Mouse (Mus musculus): ENCODE data around the gene Sec1. TPM values are rescaled to one million over a fixed set of nuclear protein-coding genes. Genes with fewer than 3 reads are reported as not detected.
"Not testable (repeated sequence)": the region's sequence is repeated elsewhere in the genome, so short reads cannot be mapped to it uniquely, and the experiment has no call there.

The Sec1 gene
- polyA plus RNA-seq, 1 experiment from 2014 or later = 0.41 TPM

GRCm38 (mm10) chr7:45666161-45666560, 28.0 kb downstream of the Sec1 start, which contains the start of gene Fut2:
TSS of gene Fut2 (minus strand) at chr7:45666394.
- Histone ChIP-seq H3K4me1 (ENCODE audit: control insufficient read depth in 2 of 2, insufficient read depth in 2 of 2, low read length in 2 of 2) (peaks cover 3 to 9% of the 10 kb centered on the region in 2 experiments; a peak in 1 of 4 replicates), H3K4me2 (ENCODE audit: low read length) (no peak within 1 kb of the TSS)
- 82% methylated on average over 7 of the region's 7 CpGs for WGBS

GRCm38 (mm10) chr7:45665303-45666138, 28.7 kb downstream of the Sec1 start:
- Histone ChIP-seq H3K9ac (ENCODE audit: low read length) (no peak overlapping the region), H3K4me1 (ENCODE audit: control insufficient read depth in 2 of 2, insufficient read depth in 2 of 2, low read length in 2 of 2) (peaks cover 3 to 9% of the 10 kb centered on the region in 2 experiments; a peak in 1 of 4 replicates), H3K4me2 (ENCODE audit: low read length) (no peak overlapping the region), H3K27ac (replicated peaks in 1 of 2; ENCODE audit: control insufficient read depth in 1 of 2, insufficient read depth in 1 of 2, low read depth in 2 of 2, low read length in 2 of 2) (no peak overlapping the region), H3K9me3 (ENCODE audit: control insufficient read depth, low read length) (peaks cover 4% of the 10 kb centered on the region; the same call in 1 of the 2 replicates), H3K4me3 (ENCODE audit: control insufficient read depth in 1 of 2, insufficient read depth in 1 of 2, low read depth in 1 of 2, low read length in 2 of 2) (no peak overlapping the region), H3K27me3 (ENCODE audit: control insufficient read depth, insufficient read depth, low read length) (no peaks in the 10 kb centered on the region), H3K36me3 (ENCODE audit: control insufficient read depth, insufficient read depth, low read length) (no peaks in the 10 kb centered on the region)
- no peak for ATAC-seq (ENCODE audit: insufficient number of reproducible peaks, insufficient read depth, low FRiP score, low read depth)
- WGBS = 53% methylated on average over 13 of the region's 13 CpGs

More at GRCm38 (mm10) chr7:45666161-45666560, 28.0 kb downstream of the Sec1 start, which contains the start of gene Fut2:
- H3K9me3 ChIP-seq (ENCODE audit: control insufficient read depth, low read length) = peaks cover 4% of the 10 kb centered on the region; the same call in 1 of the 2 replicates
- no peak within 1 kb of the TSS for H3K4me3 ChIP-seq (ENCODE audit: control insufficient read depth in 1 of 2, insufficient read depth in 1 of 2, low read depth in 1 of 2, low read length in 2 of 2)
- no peaks in the 10 kb centered on the region for H3K36me3 ChIP-seq (ENCODE audit: control insufficient read depth, insufficient read depth, low read length)
- no peaks in the 10 kb centered on the region for H3K27me3 ChIP-seq (ENCODE audit: control insufficient read depth, insufficient read depth, low read length)
- no peak within 1 kb of the TSS for H3K9ac ChIP-seq (ENCODE audit: low read length)
- H3K27ac ChIP-seq (replicated peaks in 1 of 2; ENCODE audit: control insufficient read depth in 1 of 2, insufficient read depth in 1 of 2, low read depth in 2 of 2, low read length in 2 of 2) = no peak within 1 kb of the TSS
- no peak for ATAC-seq (ENCODE audit: insufficient number of reproducible peaks, insufficient read depth, low FRiP score, low read depth)

- H3K9ac ChIP-seq (ENCODE audit: low read length); ATAC-seq (ENCODE audit: insufficient number of reproducible peaks, insufficient read depth, low FRiP score, low read depth); H3K4me3 ChIP-seq (ENCODE audit: control insufficient read depth in 1 of 2, insufficient read depth in 1 of 2, low read depth in 1 of 2, low read length in 2 of 2); H3K4me2 ChIP-seq (ENCODE audit: low read length); H3K36me3 ChIP-seq (ENCODE audit: control insufficient read depth, insufficient read depth, low read length); H3K9me3 ChIP-seq (ENCODE audit: control insufficient read depth, low read length); H3K27ac ChIP-seq (replicated peaks in 1 of 2; ENCODE audit: control insufficient read depth in 1 of 2, insufficient read depth in 1 of 2, low read depth in 2 of 2, low read length in 2 of 2); H3K27me3 ChIP-seq (ENCODE audit: control insufficient read depth, insufficient read depth, low read length); H3K4me1 ChIP-seq (ENCODE audit: control insufficient read depth in 2 of 2, insufficient read depth in 2 of 2, low read length in 2 of 2): not testable (repeated sequence)
- WGBS = 83% methylated on average over 6 of the region's 6 CpGs
These were observed 32.5 kb downstream of the Sec1 start for GRCm38 (mm10) chr7:45661702-45662101.

- peaks cover 3 to 9% of the 10 kb centered on the region in 2 experiments; a peak in 1 of 4 replicates for H3K4me1 ChIP-seq (ENCODE audit: control insufficient read depth in 2 of 2, insufficient read depth in 2 of 2, low read length in 2 of 2)
- H3K27me3 ChIP-seq (ENCODE audit: control insufficient read depth, insufficient read depth, low read length) = no peaks in the 10 kb centered on the region
- no peak overlapping the region for H3K4me3 ChIP-seq (ENCODE audit: control insufficient read depth in 1 of 2, insufficient read depth in 1 of 2, low read depth in 1 of 2, low read length in 2 of 2)
- ATAC-seq (ENCODE audit: insufficient number of reproducible peaks, insufficient read depth, low FRiP score, low read depth) = no peak
- H3K9ac ChIP-seq (ENCODE audit: low read length) = no peak overlapping the region
- 79% methylated on average over 11 of the region's 11 CpGs for WGBS
- H3K9me3 ChIP-seq (ENCODE audit: control insufficient read depth, low read length) = peaks cover 7% of the 10 kb centered on the region; the same call in 1 of the 2 replicates
- H3K36me3 ChIP-seq (ENCODE audit: control insufficient read depth, insufficient read depth, low read length) = no peaks in the 10 kb centered on the region
- no peak overlapping the region for H3K4me2 ChIP-seq (ENCODE audit: low read length)
- H3K27ac ChIP-seq (replicated peaks in 1 of 2; ENCODE audit: control insufficient read depth in 1 of 2, insufficient read depth in 1 of 2, low read depth in 2 of 2, low read length in 2 of 2) = no peak overlapping the region
These were observed 33.3 kb downstream of the Sec1 start for GRCm38 (mm10) chr7:45660746-45661478.

GRCm38 (mm10) chr7:45654424-45655047, 39.7 kb downstream of the Sec1 start:
- WGBS = 26% methylated on average over 17 of the region's 17 CpGs
- Histone ChIP-seq H3K9me3 (ENCODE audit: control insufficient read depth, low read length) (peaks cover 7% of the 10 kb centered on the region; the same call in 1 of the 2 replicates), H3K4me1 (ENCODE audit: control insufficient read depth in 2 of 2, insufficient read depth in 2 of 2, low read length in 2 of 2) (peaks cover 9 to 14% of the 10 kb centered on the region in 2 experiments; a peak in 3 of 4 replicates), H3K4me3 (ENCODE audit: control insufficient read depth in 1 of 2, insufficient read depth in 1 of 2, low read depth in 1 of 2, low read length in 2 of 2) (peak overlapping the region in 1 of 2 experiments; percentile 1; a peak in 1 of 4 replicates), H3K27ac (replicated peaks in 1 of 2; ENCODE audit: control insufficient read depth in 1 of 2, insufficient read depth in 1 of 2, low read depth in 2 of 2, low read length in 2 of 2) (no peak overlapping the region), H3K9ac (ENCODE audit: low read length) (0 out of 2 replicates have a peak overlapping the region, but pooled peaks have one; percentile 21), H3K27me3 (ENCODE audit: control insufficient read depth, insufficient read depth, low read length) (no peaks in the 10 kb centered on the region), H3K36me3 (ENCODE audit: control insufficient read depth, insufficient read depth, low read length) (no peaks in the 10 kb centered on the region), H3K4me2 (ENCODE audit: low read length) (peak overlapping the region; percentile 57)
- 0 out of 2 replicates have a peak, but pooled peaks have one; percentile 38 for ATAC-seq (ENCODE audit: insufficient number of reproducible peaks, insufficient read depth, low FRiP score, low read depth)

GRCm38 (mm10) chr7:45650484-45650883, 43.7 kb downstream of the Sec1 start:
- H3K9ac ChIP-seq (ENCODE audit: low read length); H3K4me3 ChIP-seq (ENCODE audit: control insufficient read depth in 1 of 2, insufficient read depth in 1 of 2, low read depth in 1 of 2, low read length in 2 of 2); H3K27me3 ChIP-seq (ENCODE audit: control insufficient read depth, insufficient read depth, low read length); ATAC-seq (ENCODE audit: insufficient number of reproducible peaks, insufficient read depth, low FRiP score, low read depth); H3K36me3 ChIP-seq (ENCODE audit: control insufficient read depth, insufficient read depth, low read length); H3K9me3 ChIP-seq (ENCODE audit: control insufficient read depth, low read length); H3K4me2 ChIP-seq (ENCODE audit: low read length): not testable (repeated sequence)
- Histone ChIP-seq H3K27ac (replicated peaks in 1 of 2; ENCODE audit: control insufficient read depth in 1 of 2, insufficient read depth in 1 of 2, low read depth in 2 of 2, low read length in 2 of 2) (peak overlapping the region; percentile 87 to 91; a peak in 3 of 4 replicates), H3K4me1 (ENCODE audit: control insufficient read depth in 2 of 2, insufficient read depth in 2 of 2, low read length in 2 of 2) (peaks cover 13 to 20% of the 10 kb centered on the region in 2 experiments)
- WGBS = 95% methylated on average over 19 of the region's 20 CpGs

GRCm38 (mm10) chr7:45649351-45649750, 44.9 kb downstream of the Sec1 start:
- no peaks in the 10 kb centered on the region for H3K9me3 ChIP-seq (ENCODE audit: control insufficient read depth, low read length)
- peak overlapping the region; percentile 39; the same call in 1 of the 2 replicates for H3K9ac ChIP-seq (ENCODE audit: low read length)
- peak overlapping the region; percentile 87 to 91 for H3K27ac ChIP-seq (replicated peaks in 1 of 2; ENCODE audit: control insufficient read depth in 1 of 2, insufficient read depth in 1 of 2, low read depth in 2 of 2, low read length in 2 of 2)
- ATAC-seq (ENCODE audit: insufficient number of reproducible peaks, insufficient read depth, low FRiP score, low read depth) = peak; percentile 74
- 25% methylated on average over 8 of the region's 8 CpGs for WGBS
- H3K4me2 ChIP-seq (ENCODE audit: low read length) = peak overlapping the region; percentile 43
- peaks cover 13 to 17% of the 10 kb centered on the region in 2 experiments for H3K4me1 ChIP-seq (ENCODE audit: control insufficient read depth in 2 of 2, insufficient read depth in 2 of 2, low read length in 2 of 2)
- H3K27me3 ChIP-seq (ENCODE audit: control insufficient read depth, insufficient read depth, low read length) = no peaks in the 10 kb centered on the region
- H3K36me3 ChIP-seq (ENCODE audit: control insufficient read depth, insufficient read depth, low read length) = no peaks in the 10 kb centered on the region
- no peak overlapping the region for H3K4me3 ChIP-seq (ENCODE audit: control insufficient read depth in 1 of 2, insufficient read depth in 1 of 2, low read depth in 1 of 2, low read length in 2 of 2)

All from heart, embryonic 14.5 days (tissue).